Mouse (Mus musculus) olfactory bulb, adult 2 months (tissue): ENCODE measurements around the gene Fgf4.
"Not testable (repeated sequence)": the region's sequence is repeated elsewhere in the genome, so short reads cannot be mapped to it uniquely, and the experiment has no call there.

Experiments
- CTCF ChIP-seq: fragments of 200-500 bp; IDR thresholded peaks from 2 replicates; pipeline ENCODE4 v1.5.1; 2012; ENCODE audit warnings: low read depth, mild to moderate bottlenecking, low read length, moderate library complexity; ENCODE audit not compliant: insufficient read depth
- POLR2A ChIP-seq: fragments of 200-500 bp; IDR thresholded peaks from 2 replicates; pipeline ENCODE4 v1.6.1; 2012; ENCODE audit warnings: mild to moderate bottlenecking, low read depth, low read length, moderate library complexity; ENCODE audit not compliant: insufficient read depth

- not testable (repeated sequence) for TF ChIP-seq CTCF, POLR2A
Observed at GRCm38 (mm10) chr7:144890661-144891060, 43.5 kb downstream of the Fgf4 start.
